Mouse (Mus musculus): ENCODE measurements around the gene Exoc4.

DNA sequence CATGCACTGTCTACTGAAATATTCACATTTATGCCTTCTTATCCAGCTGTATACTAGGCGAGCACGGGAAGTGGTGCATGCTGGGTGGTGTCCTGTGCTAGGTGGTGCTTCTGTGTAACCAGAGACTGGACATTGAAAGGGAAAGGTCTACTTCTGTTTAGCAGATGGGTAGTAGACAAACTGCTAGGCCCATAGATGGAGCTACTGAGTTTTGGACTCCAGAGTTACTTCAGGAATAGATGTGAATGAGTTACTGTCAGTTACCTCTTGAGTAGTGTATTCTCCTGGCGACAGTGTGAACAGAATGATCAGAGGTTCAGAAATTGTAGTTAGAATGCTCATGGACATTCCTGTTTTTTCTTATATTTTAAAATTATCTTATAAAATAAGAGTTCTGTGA, 48.7 kb downstream of the Exoc4 start:
- TF ChIP-seq CTCF (IDR thresholded peaks at IDR 0.05) (peak; percentile 25), EP300 (IDR thresholded peaks at IDR 0.05) (no peak)

All from lung, postnatal 0 days (tissue).